Mouse (Mus musculus): ENCODE measurements around the gene Stx7.

Stx7 gene

GRCm38 (mm10) chr10:24168854-24169253 is 19.8 kb downstream of the Stx7 start:
- DNase-seq: no peak

- no peak for DNase-seq
Observed at GRCm38 (mm10) chr10:24171906-24172459, 22.9 kb downstream of the Stx7 start.

GRCm38 (mm10) chr10:24173210-24174001 is 24.3 kb downstream of the Stx7 start:
- DNase-seq: no peak

- DNase-seq: no peak
Observed at GRCm38 (mm10) chr10:24190392-24190791, 41.3 kb downstream of the Stx7 start.

- no peak for DNase-seq
Observed at GRCm38 (mm10) chr10:24191977-24192376, 42.9 kb downstream of the Stx7 start.

GRCm38 (mm10) chr10:24199303-24199702 is 50.2 kb downstream of the Stx7 start:
- DNase-seq: no peak

- no peak for DNase-seq
Observed at GRCm38 (mm10) chr10:24200099-24200498, 51.0 kb downstream of the Stx7 start.

GRCm38 (mm10) chr10:24210075-24210474 is 61.0 kb downstream of the Stx7 start:
- DNase-seq: no peak

GRCm38 (mm10) chr10:24213297-24213696 is 64.2 kb downstream of the Stx7 start:
- DNase-seq: no peak

- no peak for DNase-seq
Observed at GRCm38 (mm10) chr10:24217558-24218268, 68.6 kb downstream of the Stx7 start.

GRCm38 (mm10) chr10:24220931-24221330 is 71.8 kb downstream of the Stx7 start:
- DNase-seq: no peak

GRCm38 (mm10) chr10:24222911-24223310 is 73.8 kb downstream of the Stx7 start:
- no peak for DNase-seq

- DNase-seq: peak; percentile 8
Observed at GRCm38 (mm10) chr10:24223449-24224143, 74.5 kb downstream of the Stx7 start, which contains the start of gene Moxd1. Gene Moxd1 (plus strand): TSS chr10:24223517.

- DNase-seq: no peak
Observed at GRCm38 (mm10) chr10:24224591-24224990, 75.5 kb downstream of the Stx7 start.

GRCm38 (mm10) chr10:24228318-24229183 is 79.4 kb downstream of the Stx7 start:
- DNase-seq: no peak

GRCm38 (mm10) chr10:24232281-24232680 is 83.2 kb downstream of the Stx7 start:
- DNase-seq: no peak

- peak; percentile 6 for DNase-seq
Observed at GRCm38 (mm10) chr10:24235426-24236283, 86.6 kb downstream of the Stx7 start.

All from right cerebral cortex, postnatal 25 days (tissue).